In genomic region chr12:35725910-35726309, GRCm38 (mm10) we compare ENCODE assay signal across 15 mouse cellular contexts.
"Had no signal": no experiment of that assay in that cellular context is flagged by ENCODE, and none has a peak within 500 bp of the region (broad histone marks: within the 10 kb centered on the region; RNA-seq: fewer than 3 reads in every experiment).

No protein-coding gene starts in this region.

- H3K36me3 ChIP-seq: midbrain, embryonic 10.5 days; midbrain, embryonic 12.5 days; neural tube, embryonic 12.5 days; stomach, embryonic 15.5 days had no signal

- DNase-seq: lung, adult 18-20 months; lung, embryonic 14.5 days; lung, postnatal 10 days; lung, postnatal 4 days; midbrain, embryonic 14.5 days; right cerebral cortex, postnatal 14 days; thymus, adult 2 months; thymus, postnatal 25 days; thymus, postnatal 4 days had no signal

- H3K4me2 ChIP-seq: lung, embryonic 14.5 days; midbrain, embryonic 12.5 days; neural tube, embryonic 12.5 days; stomach, embryonic 15.5 days had no signal

- H3K27ac ChIP-seq: liver, embryonic 14.5 days; midbrain, embryonic 10.5 days; midbrain, embryonic 12.5 days; neural tube, embryonic 12.5 days; stomach, embryonic 15.5 days; stomach, postnatal 0 days had no signal

- H3K27me3 ChIP-seq: midbrain, embryonic 12.5 days; neural tube, embryonic 12.5 days; stomach, embryonic 15.5 days had no signal

- H3K4me3 ChIP-seq: midbrain, embryonic 10.5 days; midbrain, embryonic 12.5 days; neural tube, embryonic 12.5 days; stomach, embryonic 15.5 days had no signal
